Mouse (Mus musculus) heart, adult 2 months (tissue): ENCODE data around the gene Stkld1.

Source experiments
- CTCF ChIP-seq: fragments of 200-600 bp; IDR thresholded peaks from 2 replicates; pipeline ENCODE4 v1.8.1; 2022; ENCODE audit warnings: antibody characterized with exemption, mild to moderate bottlenecking, moderate library complexity
- POLR2A ChIP-seq: fragments of 200-500 bp; IDR thresholded peaks from 2 replicates; pipeline ENCODE4 v1.6.1; 2011; ENCODE audit warnings: mild to moderate bottlenecking, low read depth, low read length, control low read depth; ENCODE audit not compliant: insufficient read depth

GRCm38 (mm10) chr2:26951346-26951905 lies 17.6 kb downstream of the Stkld1 start:
- TF ChIP-seq CTCF (no peak), POLR2A (no peak)
